ENCODE assay signal across 25 mouse cellular contexts in the genomic region with DNA sequence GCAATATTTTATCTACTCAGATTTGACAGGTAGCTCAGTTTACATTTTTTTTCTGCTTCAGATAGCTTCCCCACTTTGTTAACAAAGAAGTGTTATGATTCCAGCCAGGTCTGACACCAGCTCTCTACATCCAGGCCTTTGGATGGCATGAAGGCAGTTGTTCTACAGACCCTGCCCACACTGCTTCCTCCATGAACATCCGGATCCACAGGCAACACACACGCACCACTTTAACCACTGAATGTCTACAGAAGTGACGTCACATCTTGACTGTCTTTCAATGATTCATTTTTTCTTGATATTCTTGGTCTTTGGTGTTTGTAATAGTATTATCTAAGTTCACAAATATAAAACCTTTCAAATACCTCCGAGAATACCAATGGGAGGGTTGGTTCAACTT.
DNase-seq lines count a peak whose midpoint lies in the region; ATAC-seq and TF ChIP-seq lines count a peak whose summit lies in the region.
"Had no signal": no experiment of that assay in that cellular context is flagged by ENCODE, and none has a peak within 500 bp of the region (broad histone marks: within the 10 kb centered on the region; RNA-seq: fewer than 3 reads in every experiment).

No protein-coding gene starts in this region.

- H3K27me3 ChIP-seq in cerebellum, adult 2 months (ENCODE audit: control insufficient read depth, insufficient read depth, low read length) = no peaks in the 10 kb centered on the region
- no peaks in the 10 kb centered on the region for H3K27me3 ChIP-seq in limb, embryonic 10.5 days (ENCODE audit: low read depth, poor library complexity, severe bottlenecking)
- H3K27me3 ChIP-seq: CH12.LX; embryonic facial prominence, embryonic 12.5 days; forebrain, embryonic 13.5 days; forebrain, embryonic 15.5 days; Patski had no signal

- H3K4me3 ChIP-seq in cerebellum, adult 2 months (replicated peaks; ENCODE audit: insufficient read depth, low read depth, low read length) = no peak overlapping the region
- no peak overlapping the region for H3K4me3 ChIP-seq in limb, embryonic 10.5 days
- H3K4me3 ChIP-seq: embryonic facial prominence, embryonic 10.5 days; embryonic facial prominence, embryonic 12.5 days; forebrain, embryonic 13.5 days; forebrain, embryonic 15.5 days had no signal

- no peak overlapping the region for H3K27ac ChIP-seq in cerebellum, adult 2 months (ENCODE audit: insufficient read depth, low read length)
- H3K27ac ChIP-seq in limb, embryonic 10.5 days = no peak overlapping the region
- H3K27ac ChIP-seq: embryonic facial prominence, embryonic 10.5 days; embryonic facial prominence, embryonic 12.5 days; forebrain, embryonic 13.5 days; forebrain, embryonic 15.5 days had no signal

- WGBS in cerebellum, adult 2 months = 94% methylated on average over 4 of the region's 4 CpGs
- 92% methylated on average over 4 of the region's 4 CpGs for WGBS in limb, embryonic 10.5 days

- ATAC-seq in common myeloid progenitor, adult 5-6 weeks (replicated peaks; ENCODE audit: low read depth, poor library complexity, severe bottlenecking) = peak; percentile 62; the same call in 1 of the 2 replicates
- 0 out of 2 replicates have a peak, but pooled peaks have one; percentile 34 for ATAC-seq in megakaryocyte, adult 5-6 weeks (ENCODE audit: poor library complexity, severe bottlenecking)
- ATAC-seq: activated CD4-positive, CD25-positive, alpha-beta regulatory T cell, adult 4 months; CD4-positive, CD25-positive, alpha-beta regulatory T cell, adult 4 months; forebrain, embryonic 13.5 days; forebrain, embryonic 15.5 days; forebrain, postnatal 0 days; Patski had no signal

- no peak for TF ChIP-seq POLR2A in cerebellum, adult 2 months (IDR thresholded peaks at IDR 0.05; ENCODE audit: borderline replicate concordance, insufficient read depth, low read length)

- no peaks in the 10 kb centered on the region for H3K9me3 ChIP-seq in limb, embryonic 10.5 days (replicated peaks)
- H3K9me3 ChIP-seq: embryonic facial prominence, embryonic 10.5 days; embryonic facial prominence, embryonic 12.5 days; forebrain, embryonic 13.5 days; forebrain, embryonic 15.5 days had no signal

- H3K4me1 ChIP-seq in cerebellum, adult 2 months (ENCODE audit: control insufficient read depth, insufficient read depth, low read length) = no peaks in the 10 kb centered on the region
- peaks cover 55% of the 10 kb centered on the region for H3K4me1 ChIP-seq in limb, embryonic 10.5 days

- peak; percentile 68 for DNase-seq in 416B (ENCODE audit: low read depth)
- no peak for DNase-seq in cerebellum, adult 2 months
- DNase-seq in right cerebral cortex, adult 2 months (ENCODE audit: low spot score in 2 of 2) = no peak
- DNase-seq in limb, embryonic 10.5 days (ENCODE audit: low spot score) = no peak
- DNase-seq: adrenal gland, adult 8-10 months; adrenal gland, postnatal 14 days; adrenal gland, postnatal 36 days; B cell, adult 2 months; cerebellum, adult 11-12 months; cerebellum, adult 8-10 months; cerebellum, adult 9-11 months; cerebellum, postnatal 14 days; cerebellum, postnatal 36 days; forebrain, postnatal 0 days had no signal

- TF ChIP-seq CTCF in cerebellum, adult 2 months (IDR thresholded peaks at IDR 0.05; ENCODE audit: borderline replicate concordance, insufficient read depth, low read depth, low read length) = no peak

- H3K36me3 ChIP-seq in limb, embryonic 10.5 days = no peaks in the 10 kb centered on the region
- H3K36me3 ChIP-seq: embryonic facial prominence, embryonic 10.5 days; embryonic facial prominence, embryonic 12.5 days; forebrain, embryonic 15.5 days; G1E had no signal
